Mouse (Mus musculus): ENCODE data around the gene C330021F23Rik. TPM values are rescaled to one million over a fixed set of nuclear protein-coding genes. Genes with fewer than 3 reads are reported as not detected.

Gene C330021F23Rik
- polyA plus RNA-seq, 1 experiment from 2014 or later = 0.38 TPM

- no peak overlapping the region for H3K27ac ChIP-seq (replicated peaks)
- peak; percentile 90 for ATAC-seq (ENCODE audit: low FRiP score, low TSS enrichment)
- no peak for TF ChIP-seq CTCF (IDR thresholded peaks at IDR 0.05; ENCODE audit: low read depth)
- no peak for TF ChIP-seq EP300 (optimal IDR thresholded peaks at IDR 0.05)
- DNase-seq (ENCODE audit: low spot score) = peak; percentile 26
- WGBS = 61% methylated on average over 4 of the region's 4 CpGs
- no peaks in the 10 kb centered on the region for H3K4me1 ChIP-seq (replicated peaks; ENCODE audit: control insufficient read depth, insufficient read depth)
- no peak overlapping the region for H3K4me3 ChIP-seq (ENCODE audit: low read depth, low read length)
- H3K36me3 ChIP-seq (ENCODE audit: control insufficient read depth, insufficient read depth, low read length) = no peaks in the 10 kb centered on the region
- H3K9me3 ChIP-seq (ENCODE audit: control insufficient read depth, low read length) = no peaks in the 10 kb centered on the region
- no peak overlapping the region for H3K4me2 ChIP-seq (replicated peaks; ENCODE audit: low read depth)
- no peak overlapping the region for H3K9ac ChIP-seq (ENCODE audit: low read length)
- no peaks in the 10 kb centered on the region for H3K27me3 ChIP-seq (ENCODE audit: control insufficient read depth, insufficient read depth, low read length)
Measured at GRCm38 (mm10) chr8:3556114-3556513, 11.7 kb upstream of the C330021F23Rik start.

- TF ChIP-seq CTCF (IDR thresholded peaks at IDR 0.05; ENCODE audit: low read depth) (no peak), EP300 (optimal IDR thresholded peaks at IDR 0.05) (no peak)
- no peak overlapping the region for H3K4me3 ChIP-seq (ENCODE audit: low read depth, low read length)
- H3K27me3 ChIP-seq (ENCODE audit: control insufficient read depth, insufficient read depth, low read length) = no peaks in the 10 kb centered on the region
- H3K4me2 ChIP-seq (replicated peaks; ENCODE audit: low read depth) = no peak overlapping the region
- H3K27ac ChIP-seq (replicated peaks) = no peak overlapping the region
- DNase-seq (ENCODE audit: low spot score) (no peak), ATAC-seq (ENCODE audit: low FRiP score, low TSS enrichment) (0 out of 2 replicates have a peak, but pooled peaks have one; percentile 7)
- no peaks in the 10 kb centered on the region for H3K4me1 ChIP-seq (replicated peaks; ENCODE audit: control insufficient read depth, insufficient read depth)
- 17% methylated on average over 7 of the region's 7 CpGs for WGBS
- H3K9ac ChIP-seq (ENCODE audit: low read length) = no peak overlapping the region
- no peaks in the 10 kb centered on the region for H3K9me3 ChIP-seq (ENCODE audit: control insufficient read depth, low read length)
- H3K36me3 ChIP-seq (ENCODE audit: control insufficient read depth, insufficient read depth, low read length) = no peaks in the 10 kb centered on the region
Measured at GRCm38 (mm10) chr8:3568378-3568777, 588 bp downstream of the C330021F23Rik start.

- H3K9me3 ChIP-seq (ENCODE audit: control insufficient read depth, low read length) = no peaks in the 10 kb centered on the region
- TF ChIP-seq EP300 (optimal IDR thresholded peaks at IDR 0.05) = no peak
- TF ChIP-seq CTCF (IDR thresholded peaks at IDR 0.05; ENCODE audit: low read depth) = no peak
- ATAC-seq (ENCODE audit: low FRiP score, low TSS enrichment) (peak; percentile 80), DNase-seq (ENCODE audit: low spot score) (no peak)
- H3K4me2 ChIP-seq (replicated peaks; ENCODE audit: low read depth) = no peak overlapping the region
- H3K4me3 ChIP-seq (ENCODE audit: low read depth, low read length) = no peak overlapping the region
- H3K27ac ChIP-seq (replicated peaks) = no peak overlapping the region
- no peaks in the 10 kb centered on the region for H3K36me3 ChIP-seq (ENCODE audit: control insufficient read depth, insufficient read depth, low read length)
- WGBS = 65% methylated on average over 5 of the region's 5 CpGs
- H3K4me1 ChIP-seq (replicated peaks; ENCODE audit: control insufficient read depth, insufficient read depth) = no peaks in the 10 kb centered on the region
- H3K9ac ChIP-seq (ENCODE audit: low read length) = no peak overlapping the region
- H3K27me3 ChIP-seq (ENCODE audit: control insufficient read depth, insufficient read depth, low read length) = no peaks in the 10 kb centered on the region
Measured at GRCm38 (mm10) chr8:3569784-3570183, 2.0 kb downstream of the C330021F23Rik start.

GRCm38 (mm10) chr8:3574546-3574945 lies 6.8 kb downstream of the C330021F23Rik start:
- H3K36me3 ChIP-seq (ENCODE audit: control insufficient read depth, insufficient read depth, low read length) = no peaks in the 10 kb centered on the region
- 86% methylated on average over 3 of the region's 3 CpGs for WGBS
- ATAC-seq (ENCODE audit: low FRiP score, low TSS enrichment) (no peak), DNase-seq (ENCODE audit: low spot score) (no peak)
- no peak for TF ChIP-seq EP300 (optimal IDR thresholded peaks at IDR 0.05)
- H3K27me3 ChIP-seq (ENCODE audit: control insufficient read depth, insufficient read depth, low read length) = no peaks in the 10 kb centered on the region
- no peaks in the 10 kb centered on the region for H3K4me1 ChIP-seq (replicated peaks; ENCODE audit: control insufficient read depth, insufficient read depth)
- no peak overlapping the region for H3K9ac ChIP-seq (ENCODE audit: low read length)
- H3K9me3 ChIP-seq (ENCODE audit: control insufficient read depth, low read length) = no peaks in the 10 kb centered on the region
- no peak overlapping the region for H3K4me2 ChIP-seq (replicated peaks; ENCODE audit: low read depth)
- H3K27ac ChIP-seq (replicated peaks) = no peak overlapping the region
- H3K4me3 ChIP-seq (ENCODE audit: low read depth, low read length) = no peak overlapping the region

- DNase-seq (ENCODE audit: low spot score) = no peak
- Histone ChIP-seq H3K9me3 (ENCODE audit: control insufficient read depth, low read length) (no peaks in the 10 kb centered on the region), H3K4me1 (replicated peaks; ENCODE audit: control insufficient read depth, insufficient read depth) (no peaks in the 10 kb centered on the region), H3K9ac (ENCODE audit: low read length) (no peak overlapping the region), H3K4me2 (replicated peaks; ENCODE audit: low read depth) (no peak overlapping the region), H3K4me3 (ENCODE audit: low read depth, low read length) (no peak overlapping the region), H3K27ac (replicated peaks) (no peak overlapping the region), H3K36me3 (ENCODE audit: control insufficient read depth, insufficient read depth, low read length) (no peaks in the 10 kb centered on the region), H3K27me3 (ENCODE audit: control insufficient read depth, insufficient read depth, low read length) (no peaks in the 10 kb centered on the region)
- no peak for ATAC-seq (ENCODE audit: low FRiP score, low TSS enrichment)
- WGBS = 53% methylated on average over 15 of the region's 15 CpGs
- no peak for TF ChIP-seq EP300 (optimal IDR thresholded peaks at IDR 0.05)
- no peak for TF ChIP-seq CTCF (IDR thresholded peaks at IDR 0.05; ENCODE audit: low read depth)
Measured at GRCm38 (mm10) chr8:3576211-3576960, 8.6 kb downstream of the C330021F23Rik start.

Data from stomach, postnatal 0 days (tissue).